Mouse (Mus musculus): Measurements from ENCODE around the gene Txnrd1.

Gene Txnrd1

DNA sequence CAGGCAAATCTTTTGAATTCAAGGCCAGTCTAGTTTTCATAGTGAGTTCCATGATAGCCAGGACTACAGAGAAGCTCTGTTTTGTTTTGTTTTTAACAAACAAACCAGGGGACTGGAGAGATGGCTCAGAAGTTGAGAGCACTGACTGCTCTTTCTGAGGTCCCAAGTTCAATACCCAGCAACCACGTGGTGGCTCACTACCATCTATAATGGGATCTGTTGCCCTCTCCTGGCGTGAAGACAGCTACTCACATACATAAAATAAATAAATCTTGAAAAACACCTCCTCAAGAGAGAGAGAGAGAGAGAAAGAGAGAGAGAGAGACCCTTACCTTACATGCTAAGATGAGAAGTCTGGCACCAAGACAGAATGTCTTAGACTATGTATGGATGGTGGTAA, 84.9 kb downstream of the Txnrd1 start:
- DNase-seq (ENCODE audit: low read depth), result no peak

DNA sequence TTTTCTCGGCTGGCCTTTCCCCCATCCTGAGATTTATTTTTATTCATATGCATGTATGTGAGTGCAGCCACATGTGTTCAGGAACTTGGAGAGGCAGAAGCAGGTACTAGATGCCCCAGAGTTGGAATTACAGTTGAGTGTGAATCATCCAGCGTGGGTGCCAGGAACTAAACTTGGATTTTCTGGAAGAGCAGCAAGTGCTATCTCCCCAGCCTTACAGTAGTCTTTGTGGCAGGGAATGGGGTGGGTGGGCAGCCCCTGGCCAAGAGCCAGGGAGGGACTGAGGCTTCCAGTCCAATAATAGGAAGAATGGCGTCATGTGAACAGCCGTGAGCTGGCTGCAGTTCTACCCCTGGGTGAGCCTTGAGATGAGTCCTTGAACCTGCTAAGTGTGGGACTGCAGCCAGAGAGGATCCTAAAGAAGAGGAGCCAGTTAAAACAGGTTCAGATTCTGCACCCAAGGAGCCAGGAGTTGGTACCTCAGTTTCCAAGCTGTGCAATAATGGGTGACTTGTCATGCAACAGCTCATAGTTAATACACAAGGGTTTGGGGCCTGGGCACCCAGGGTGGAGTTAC, 85.7 kb downstream of the Txnrd1 start:
- DNase-seq (ENCODE audit: low read depth), result no peak

DNA sequence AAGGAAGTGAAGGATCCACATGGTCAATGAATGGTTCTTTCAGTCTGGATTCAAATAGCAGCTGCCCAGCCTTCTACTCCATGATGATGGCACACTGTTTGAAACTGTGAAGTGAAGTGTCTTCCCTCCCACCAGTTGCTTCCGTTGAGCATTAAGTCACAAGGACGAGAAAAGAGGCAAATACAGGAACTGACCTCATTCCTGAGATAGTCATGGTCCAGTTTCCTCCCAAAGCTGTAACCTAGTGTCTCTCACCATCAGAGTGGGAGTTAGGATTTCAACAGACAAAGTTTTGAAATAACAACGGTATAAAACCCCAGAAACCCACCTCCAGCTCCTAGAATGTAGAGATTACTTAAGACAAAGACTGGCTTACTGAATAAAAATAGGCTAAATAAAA, 89.8 kb downstream of the Txnrd1 start:
- DNase-seq (ENCODE audit: low read depth), result no peak

DNA sequence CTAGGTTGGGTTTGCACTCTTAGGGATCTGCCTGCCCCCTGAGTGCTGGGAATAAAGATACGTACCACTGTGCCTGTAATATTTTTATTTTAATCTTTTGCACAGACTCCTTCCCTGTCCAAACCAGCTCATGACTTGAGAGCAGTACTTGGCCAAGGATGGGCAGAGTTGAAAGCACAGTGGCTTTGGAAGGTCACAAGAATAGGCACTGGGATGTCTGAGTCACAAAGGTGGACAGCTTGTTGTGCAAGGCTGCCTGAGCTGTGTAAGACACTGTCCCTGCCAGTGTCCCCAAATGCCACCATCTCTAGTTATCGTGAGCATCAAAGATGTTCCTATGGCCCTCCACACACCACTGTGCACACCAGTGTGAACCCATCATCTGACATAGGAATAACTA, 91.0 kb downstream of the Txnrd1 start:
- no peak for DNase-seq (ENCODE audit: low read depth)

DNA sequence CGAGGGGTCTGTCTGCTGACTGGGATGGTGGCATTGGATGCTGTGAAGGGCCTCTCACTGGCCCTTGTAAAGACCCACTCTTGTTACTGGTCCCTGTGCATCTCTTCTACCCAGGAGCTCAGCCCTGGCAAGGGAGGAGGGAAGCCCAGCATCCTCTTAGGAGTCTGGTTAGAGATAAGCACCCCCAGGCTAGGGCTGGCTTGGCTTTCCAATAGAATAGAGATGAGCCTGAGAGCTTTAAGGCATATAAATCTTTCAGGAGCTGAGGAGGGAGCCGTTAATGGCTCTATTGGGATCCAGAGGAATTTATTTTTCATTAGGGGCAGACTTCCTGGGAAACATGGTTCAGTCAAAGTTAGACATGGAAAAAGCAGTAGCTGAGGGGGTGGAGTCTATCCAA, 91.9 kb downstream of the Txnrd1 start:
- DNase-seq (ENCODE audit: low read depth), result no peak

DNA sequence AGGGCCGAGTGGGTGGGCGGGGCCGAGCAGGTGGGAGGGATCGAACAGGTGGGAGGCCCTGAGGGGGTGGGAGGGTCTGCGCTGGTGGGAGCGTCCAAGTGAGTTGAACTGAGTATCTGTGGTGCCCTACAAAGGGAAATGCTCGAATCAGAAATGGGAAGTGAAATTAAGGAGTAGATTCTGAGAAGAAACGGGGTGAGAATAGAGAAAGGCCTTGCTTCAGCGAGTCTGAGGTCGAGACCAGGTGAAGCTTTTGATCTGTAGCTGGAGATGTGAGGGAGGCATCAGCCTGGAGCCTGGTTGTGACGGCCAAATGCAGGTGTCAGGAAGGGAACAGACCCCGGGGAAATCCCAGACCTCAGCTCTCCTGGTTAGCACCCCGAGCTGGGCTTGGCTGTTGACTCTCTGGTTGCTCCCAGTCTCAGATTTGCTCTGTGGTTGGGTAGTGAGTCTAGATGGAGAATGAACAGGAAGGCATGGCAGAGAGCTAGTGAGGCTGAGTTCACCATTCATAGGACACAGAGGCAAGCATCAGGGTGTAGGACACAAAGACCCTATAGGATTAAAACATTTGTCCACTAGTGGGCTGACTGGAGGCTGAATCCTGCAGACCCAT, 101.4 kb downstream of the Txnrd1 start:
- DNase-seq (ENCODE audit: low read depth), result no peak

DNA sequence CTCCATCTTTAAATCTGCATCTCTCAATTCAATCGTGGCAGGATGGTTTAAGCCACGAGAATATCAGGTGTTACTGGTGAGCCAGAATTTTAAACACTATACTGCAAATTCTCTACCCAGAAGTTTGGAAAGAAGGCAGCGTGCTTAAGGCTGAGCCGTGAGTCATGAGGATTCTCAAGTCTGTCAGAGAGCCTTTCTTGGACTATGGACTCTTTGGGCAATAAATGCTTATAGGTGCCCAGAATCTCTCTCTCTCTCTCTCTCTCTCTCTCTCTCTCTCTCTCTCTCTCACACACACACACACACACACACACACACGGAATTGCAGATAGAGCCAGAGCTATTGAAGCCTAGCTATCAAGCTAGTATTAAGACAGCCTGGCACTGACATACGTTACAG, 102.0 kb downstream of the Txnrd1 start:
- no peak for DNase-seq (ENCODE audit: low read depth)

All from c-Kit-positive CD71-positive TER-119-negative erythroid progenitor cells, embryonic 14.5 days (primary cell).